In the genomic region with DNA sequence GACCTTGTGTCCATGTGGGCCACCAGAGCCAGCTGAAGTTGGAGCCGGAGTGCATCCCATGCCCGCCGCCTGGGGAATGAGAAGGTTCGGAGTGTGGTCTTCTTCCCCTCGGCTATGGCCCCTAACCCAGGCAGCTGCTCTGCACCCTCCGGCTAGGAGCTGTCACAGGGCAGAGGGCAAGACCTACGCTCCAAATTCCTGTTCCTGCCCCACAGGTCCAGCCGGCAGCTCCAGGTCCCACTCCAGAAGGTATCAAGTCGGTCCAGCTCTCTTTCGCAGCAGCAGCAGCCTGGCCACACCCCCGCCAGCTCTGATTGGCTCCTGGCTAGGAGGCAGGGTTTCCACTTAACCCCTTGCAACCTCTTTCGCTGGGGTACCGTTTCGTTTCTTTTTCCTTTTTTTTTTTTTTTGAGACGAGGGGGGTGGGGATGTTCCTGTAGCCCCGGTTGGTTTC, we compare ENCODE assay signal across 7 mouse cellular contexts. TPM values are rescaled to one million over a fixed set of nuclear protein-coding genes. Genes with fewer than 3 reads are reported as not detected.
DNase-seq lines count a peak whose midpoint lies in the region; ATAC-seq lines count a peak whose summit lies in the region.

No protein-coding gene starts in this region.

- peak overlapping the region; percentile 92 for H3K4me2 ChIP-seq in embryonic facial prominence, embryonic 12.5 days (replicated peaks)
- peak overlapping the region; percentile 92 for H3K4me2 ChIP-seq in limb, embryonic 13.5 days (replicated peaks)
- H3K4me2 ChIP-seq in midbrain, embryonic 14.5 days (ENCODE audit: low read length), result peak overlapping the region; percentile 89

- peak; percentile 86 for DNase-seq in adrenal gland, postnatal 25 days
- peak; percentile 84 to 85 for DNase-seq in heart, adult 18-20 months
- peak; percentile 82 for DNase-seq in kidney, adult 18-20 months
- DNase-seq in midbrain, embryonic 14.5 days, result peak; percentile 88
- DNase-seq in spleen, postnatal 4 days (ENCODE audit: low spot score in 2 of 2), result peak; percentile 64 to 75

- peak overlapping the region; percentile 47 for H3K4me3 ChIP-seq in embryonic facial prominence, embryonic 12.5 days
- H3K4me3 ChIP-seq in limb, embryonic 13.5 days, result peak overlapping the region; percentile 59
- peak overlapping the region; percentile 45 for H3K4me3 ChIP-seq in midbrain, embryonic 14.5 days (replicated peaks; ENCODE audit: low read depth, low read length)

- H3K9me3 ChIP-seq in embryonic facial prominence, embryonic 12.5 days, result no peaks in the 10 kb centered on the region
- no peaks in the 10 kb centered on the region for H3K9me3 ChIP-seq in limb, embryonic 13.5 days
- H3K9me3 ChIP-seq in midbrain, embryonic 14.5 days (ENCODE audit: control insufficient read depth, low read length), result no peaks in the 10 kb centered on the region

- H3K27me3 ChIP-seq in embryonic facial prominence, embryonic 12.5 days, result peaks cover 43% of the 10 kb centered on the region
- H3K27me3 ChIP-seq in limb, embryonic 13.5 days, result peaks cover 41% of the 10 kb centered on the region
- H3K27me3 ChIP-seq in midbrain, embryonic 14.5 days (ENCODE audit: control insufficient read depth, insufficient read depth, low read length), result peaks cover 30% of the 10 kb centered on the region

- H3K4me1 ChIP-seq in embryonic facial prominence, embryonic 12.5 days, result peaks cover 22% of the 10 kb centered on the region
- H3K4me1 ChIP-seq in limb, embryonic 13.5 days, result peaks cover 26% of the 10 kb centered on the region
- H3K4me1 ChIP-seq in midbrain, embryonic 14.5 days (ENCODE audit: control insufficient read depth, insufficient read depth, low read length), result peaks cover 12% of the 10 kb centered on the region

- WGBS in embryonic facial prominence, embryonic 12.5 days, result under 1% methylated on average over 16 of the region's 16 CpGs
- 0% methylated on average over 16 of the region's 16 CpGs for WGBS in limb, embryonic 13.5 days
- WGBS in midbrain, embryonic 14.5 days, result under 1% methylated on average over 16 of the region's 16 CpGs

- no peak overlapping the region for H3K27ac ChIP-seq in embryonic facial prominence, embryonic 12.5 days
- H3K27ac ChIP-seq in limb, embryonic 13.5 days, result peak overlapping the region; percentile 22; the same call in 1 of the 2 replicates
- H3K27ac ChIP-seq in midbrain, embryonic 14.5 days (replicated peaks; ENCODE audit: low read depth, low read length), result no peak overlapping the region

- peak overlapping the region; percentile 46 for H3K9ac ChIP-seq in embryonic facial prominence, embryonic 12.5 days
- H3K9ac ChIP-seq in limb, embryonic 13.5 days, result peak overlapping the region; percentile 67
- peak overlapping the region; percentile 41 for H3K9ac ChIP-seq in midbrain, embryonic 14.5 days (replicated peaks; ENCODE audit: low read length)

- no peaks in the 10 kb centered on the region for H3K36me3 ChIP-seq in embryonic facial prominence, embryonic 12.5 days
- no peaks in the 10 kb centered on the region for H3K36me3 ChIP-seq in limb, embryonic 13.5 days
- no peaks in the 10 kb centered on the region for H3K36me3 ChIP-seq in midbrain, embryonic 14.5 days (ENCODE audit: control insufficient read depth, insufficient read depth, low read length)

- ATAC-seq in embryonic facial prominence, embryonic 12.5 days (ENCODE audit: insufficient number of reproducible peaks, insufficient read depth, low FRiP score, low TSS enrichment), result peak; percentile 71; the same call in 1 of the 2 replicates
- peak; percentile 83; the same call in 1 of the 2 replicates for ATAC-seq in limb, embryonic 13.5 days (ENCODE audit: low FRiP score, low read depth)
- ATAC-seq in midbrain, embryonic 14.5 days (ENCODE audit: low FRiP score, low TSS enrichment), result peak; percentile 69; the same call in 1 of the 2 replicates

RNA-seq across cellular contexts. Expression of gene Extl1, which starts 11.3 kb away (rescaled TPM):
- total RNA-seq in adrenal gland, postnatal 25 days (2021), result 1.7 and 2.1 TPM in 2 replicates
- 2.1 and 3.4 TPM in 2 replicates for polyA plus RNA-seq in embryonic facial prominence, embryonic 12.5 days (2016; fragmentation: Nextera tagmentation; extraction: Ambion mirVana)
- total RNA-seq in heart, adult 18-20 months (2021), result 10 to 100 TPM; 19.7 to 19.8 TPM
- 8.3 and 9.2 TPM in 2 replicates for polyA plus RNA-seq in limb, embryonic 13.5 days (2015; fragmentation: Nextera tagmentation; extraction: Ambion mirVana)
- 0.28 and 0.53 TPM in 2 replicates for polyA plus RNA-seq in midbrain, embryonic 14.5 days (2014; fragmentation: Nextera tagmentation; extraction: Ambion mirVana)

RNA-seq across cellular contexts. Expression of gene Pafah2, which starts 23.8 kb away (rescaled TPM):
- 7.9 and 9.1 TPM in 2 replicates for total RNA-seq in adrenal gland, postnatal 25 days (2021)
- polyA plus RNA-seq in embryonic facial prominence, embryonic 12.5 days (2016; fragmentation: Nextera tagmentation; extraction: Ambion mirVana), result 11.2 and 11.7 TPM in 2 replicates
- 1 to 10 TPM; 6.1 to 7.9 TPM for total RNA-seq in heart, adult 18-20 months (2021)
- polyA plus RNA-seq in limb, embryonic 13.5 days (2015; fragmentation: Nextera tagmentation; extraction: Ambion mirVana), result 11.3 and 12.9 TPM in 2 replicates
- polyA plus RNA-seq in midbrain, embryonic 14.5 days (2014; fragmentation: Nextera tagmentation; extraction: Ambion mirVana), result 5.0 and 6.9 TPM in 2 replicates

RNA-seq across cellular contexts. Expression of gene Slc30a2, which starts 29.3 kb away (rescaled TPM):
- 21.1 and 21.5 TPM in 2 replicates for total RNA-seq in adrenal gland, postnatal 25 days (2021)
- 0.05 and 0.20 TPM in 2 replicates for polyA plus RNA-seq in embryonic facial prominence, embryonic 12.5 days (2016; fragmentation: Nextera tagmentation; extraction: Ambion mirVana)
- total RNA-seq in heart, adult 18-20 months (2021), result under 1 TPM; 0.30 to 0.72 TPM
- 0.18 and 0.24 TPM in 2 replicates for polyA plus RNA-seq in limb, embryonic 13.5 days (2015; fragmentation: Nextera tagmentation; extraction: Ambion mirVana)
- 0.11 TPM in 1 of 2 replicates, not detected in the other for polyA plus RNA-seq in midbrain, embryonic 14.5 days (2014; fragmentation: Nextera tagmentation; extraction: Ambion mirVana)

RNA-seq across cellular contexts. Expression of gene Trim63, which starts 57.4 kb away (rescaled TPM):
- total RNA-seq in adrenal gland, postnatal 25 days (2021), result not detected in 2 replicates
- 1.2 and 2.6 TPM in 2 replicates for polyA plus RNA-seq in embryonic facial prominence, embryonic 12.5 days (2016; fragmentation: Nextera tagmentation; extraction: Ambion mirVana)
- 100 to 1,000 TPM; 195 to 199 TPM for total RNA-seq in heart, adult 18-20 months (2021)
- polyA plus RNA-seq in limb, embryonic 13.5 days (2015; fragmentation: Nextera tagmentation; extraction: Ambion mirVana), result 5.3 and 6.2 TPM in 2 replicates
- 0.11 TPM in 1 of 2 replicates, not detected in the other for polyA plus RNA-seq in midbrain, embryonic 14.5 days (2014; fragmentation: Nextera tagmentation; extraction: Ambion mirVana)
